Mouse (Mus musculus) liver, embryonic 14.5 days (tissue): Measurements from ENCODE around the gene Klrb1.
"Not testable (repeated sequence)": the region's sequence is repeated elsewhere in the genome, so short reads cannot be mapped to it uniquely, and the experiment has no call there.

Experiments
- CTCF ChIP-seq: IDR thresholded peaks from 2 replicates; pipeline ENCODE4 v1.5.1; 2016; ENCODE audit warnings: antibody characterized with exemption, low read depth, control low read depth
- EP300 ChIP-seq: IDR thresholded peaks from 2 replicates; pipeline ENCODE4 v1.6.1; 2016; ENCODE audit warnings: antibody characterized with exemption, low read depth

DNA sequence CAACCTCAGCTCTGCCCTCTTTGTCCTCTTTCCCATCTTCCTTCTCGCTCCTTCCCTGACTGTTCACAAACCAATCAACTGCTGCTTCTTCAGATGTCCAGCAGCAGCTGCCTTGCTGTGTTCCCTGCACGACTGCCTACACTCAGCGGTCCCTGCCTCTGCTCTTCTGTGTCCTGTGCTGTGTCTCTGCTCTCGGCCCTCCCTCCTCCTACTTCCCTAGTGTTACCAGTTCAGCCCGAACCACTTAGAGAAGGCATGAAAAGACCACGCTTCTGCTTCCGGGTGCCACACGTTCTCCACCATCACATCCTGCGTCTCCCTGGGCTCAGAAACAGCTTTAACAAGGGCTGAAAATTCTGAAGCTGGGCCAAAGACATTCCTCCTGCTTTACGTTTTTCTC lies 31.4 kb upstream of the Klrb1 start:
- not testable (repeated sequence) for TF ChIP-seq CTCF, EP300
